Mouse (Mus musculus) stomach, embryonic 16.5 days (tissue): ENCODE results near the gene Jak1. TPM values are rescaled to one million over a fixed set of nuclear protein-coding genes. Genes with fewer than 3 reads are reported as not detected.
A peak's percentile ranks its signal among the peaks of the same experiment; 100 is the strongest.

Experiments
- ATAC-seq: fragments of 200-750 bp; cut with Nextera tagmentation; 2 replicates; pipeline ENCODE4 v1.8.0; 2017; ENCODE audit warnings: moderate number of reproducible peaks, moderate TSS enrichment; ENCODE audit not compliant: insufficient read depth, low FRiP score
- H3K27ac ChIP-seq: fragments of 300-500 bp; sonication (generic); 2 replicates; pipeline ENCODE4 v1.5.1; 2014; ENCODE audit warnings: low read length
- H3K27me3 ChIP-seq: fragments of 300-500 bp; sonication (generic); 2 replicates; pipeline ENCODE4 v1.6.1; 2014; ENCODE audit warnings: low read length, control low read depth, mixed read lengths; ENCODE audit not compliant: control insufficient read depth, insufficient read depth
- H3K36me3 ChIP-seq: fragments of 300-500 bp; sonication (generic); 2 replicates; pipeline ENCODE4 v1.6.1; 2014; ENCODE audit warnings: low read length; ENCODE audit not compliant: control insufficient read depth, insufficient read depth
- H3K4me1 ChIP-seq: fragments of 300-500 bp; sonication (generic); 2 replicates; pipeline ENCODE4 v1.6.1; 2014; ENCODE audit warnings: low read length, control low read depth, mixed read lengths; ENCODE audit not compliant: control insufficient read depth, insufficient read depth
- H3K4me2 ChIP-seq: fragments of 300-500 bp; sonication (generic); 2 replicates; pipeline ENCODE4 v1.6.1; 2014; ENCODE audit warnings: low read depth, low read length, mixed read lengths
- H3K4me3 ChIP-seq: fragments of 300-500 bp; sonication (generic); replicated peaks from 2 replicates; pipeline ENCODE4 v1.5.1; 2014; ENCODE audit warnings: mild to moderate bottlenecking, low read length
- H3K9ac ChIP-seq: fragments of 300-500 bp; sonication (generic); 2 replicates; pipeline ENCODE4 v1.6.1; 2014; ENCODE audit warnings: low read length
- H3K9me3 ChIP-seq: fragments of 300-500 bp; sonication (generic); replicated peaks from 2 replicates; pipeline ENCODE4 v1.6.1; 2016; ENCODE audit warnings: low read length, control low read depth; ENCODE audit not compliant: control insufficient read depth
- WGBS: fragments of 180-500 bp; shearing (Covaris S2); extraction: QIAGEN DNeasy Blood & Tissue Kit; methylation state at CpG from one replicate; pipeline ENCODE4 v1.1.7; 2014; 5-methylcytosine and 5-hydroxymethylcytosine counted together
- polyA plus RNA-seq: library from polyadenylated mRNA; unstranded; fragments of >200 nt; fragmentation: Nextera tagmentation; extraction: Ambion mirVana; gene quantifications from 2 replicates; pipeline ENCODE4 v1.2.1, GENCODE M21; 2015

Jak1 gene
- polyA plus RNA-seq, 1 experiment from 2014 or later, result 91.4 TPM

- Histone ChIP-seq H3K36me3 (no peaks in the 10 kb centered on the region), H3K27ac (no peak overlapping the region), H3K4me3 (no peak overlapping the region), H3K4me1 (peaks cover 17% of the 10 kb centered on the region), H3K9me3 (no peaks in the 10 kb centered on the region), H3K9ac (no peak overlapping the region), H3K4me2 (no peak overlapping the region), H3K27me3 (no peaks in the 10 kb centered on the region)
- WGBS, result 77% methylated on average over 5 of the region's 5 CpGs
- no peak for ATAC-seq
Observed at GRCm38 (mm10) chr4:101261596-101261995, 3.5 kb downstream of the Jak1 start.

- Histone ChIP-seq H3K4me1 (peaks cover 19% of the 10 kb centered on the region), H3K36me3 (no peaks in the 10 kb centered on the region), H3K9ac (no peak overlapping the region), H3K4me3 (no peak overlapping the region), H3K4me2 (no peak overlapping the region), H3K27me3 (no peaks in the 10 kb centered on the region), H3K27ac (no peak overlapping the region), H3K9me3 (no peaks in the 10 kb centered on the region)
- ATAC-seq, result no peak
- 81% methylated on average over 8 of the region's 8 CpGs for WGBS
Observed at GRCm38 (mm10) chr4:101260744-101261291, 4.3 kb downstream of the Jak1 start.

- Histone ChIP-seq H3K27me3 (no peaks in the 10 kb centered on the region), H3K4me3 (no peak overlapping the region), H3K9ac (no peak overlapping the region), H3K4me2 (no peak overlapping the region), H3K27ac (no peak overlapping the region; the same call in 1 of the 2 replicates), H3K36me3 (no peaks in the 10 kb centered on the region), H3K9me3 (no peaks in the 10 kb centered on the region), H3K4me1 (peaks cover 23% of the 10 kb centered on the region)
- WGBS, result 67% methylated on average over 3 of the region's 3 CpGs
- no peak for ATAC-seq
Observed at GRCm38 (mm10) chr4:101256526-101257210, 8.4 kb downstream of the Jak1 start.

- no peak; the same call in 1 of the 2 replicates for ATAC-seq
- peaks cover 26% of the 10 kb centered on the region for H3K4me1 ChIP-seq
- no peak overlapping the region for H3K9ac ChIP-seq
- H3K4me3 ChIP-seq, result no peak overlapping the region
- H3K27me3 ChIP-seq, result no peaks in the 10 kb centered on the region
- no peaks in the 10 kb centered on the region for H3K36me3 ChIP-seq
- peak overlapping the region; percentile 19; the same call in 1 of the 2 replicates for H3K27ac ChIP-seq
- no peaks in the 10 kb centered on the region for H3K9me3 ChIP-seq
- 65% methylated on average over 8 of the region's 8 CpGs for WGBS
- no peak overlapping the region for H3K4me2 ChIP-seq
Observed at GRCm38 (mm10) chr4:101254606-101255349, 10.3 kb downstream of the Jak1 start.

GRCm38 (mm10) chr4:101254015-101254414 lies 11.1 kb downstream of the Jak1 start:
- 0 out of 2 replicates have a peak overlapping the region, but pooled peaks have one; percentile 19 for H3K27ac ChIP-seq
- H3K27me3 ChIP-seq, result no peaks in the 10 kb centered on the region
- peaks cover 25% of the 10 kb centered on the region for H3K4me1 ChIP-seq
- H3K9me3 ChIP-seq, result no peaks in the 10 kb centered on the region
- H3K4me2 ChIP-seq, result no peak overlapping the region
- no peak for ATAC-seq
- no peaks in the 10 kb centered on the region for H3K36me3 ChIP-seq
- 79% methylated on average over 7 of the region's 7 CpGs for WGBS
- H3K4me3 ChIP-seq, result no peak overlapping the region
- H3K9ac ChIP-seq, result no peak overlapping the region

- Histone ChIP-seq H3K27me3 (no peaks in the 10 kb centered on the region), H3K4me1 (peaks cover 23% of the 10 kb centered on the region), H3K9me3 (no peaks in the 10 kb centered on the region), H3K4me3 (no peak overlapping the region), H3K27ac (no peak overlapping the region), H3K9ac (no peak overlapping the region), H3K36me3 (no peaks in the 10 kb centered on the region), H3K4me2 (no peak overlapping the region)
- 58% methylated on average over 13 of the region's 13 CpGs for WGBS
- no peak for ATAC-seq
Observed at GRCm38 (mm10) chr4:101252781-101253622, 12.1 kb downstream of the Jak1 start.

GRCm38 (mm10) chr4:101252016-101252415 lies 13.1 kb downstream of the Jak1 start:
- Histone ChIP-seq H3K27me3 (no peaks in the 10 kb centered on the region), H3K4me3 (no peak overlapping the region), H3K4me2 (no peak overlapping the region), H3K9ac (no peak overlapping the region), H3K27ac (no peak overlapping the region), H3K4me1 (peaks cover 21% of the 10 kb centered on the region), H3K9me3 (no peaks in the 10 kb centered on the region), H3K36me3 (no peaks in the 10 kb centered on the region)
- no peak for ATAC-seq

- Histone ChIP-seq H3K4me1 (peaks cover 13% of the 10 kb centered on the region), H3K36me3 (no peaks in the 10 kb centered on the region), H3K27me3 (no peaks in the 10 kb centered on the region), H3K27ac (no peak overlapping the region), H3K9me3 (no peaks in the 10 kb centered on the region), H3K4me2 (no peak overlapping the region), H3K4me3 (no peak overlapping the region), H3K9ac (no peak overlapping the region)
- no peak for ATAC-seq
- 51% methylated on average over 4 of the region's 6 CpGs for WGBS
Observed at GRCm38 (mm10) chr4:101249977-101250743, 14.9 kb downstream of the Jak1 start.
